Mouse (Mus musculus) right cerebral cortex, postnatal 25 days (tissue): ENCODE measurements around the gene Tbc1d9b.
"Not testable (repeated sequence)": the region's sequence is repeated elsewhere in the genome, so short reads cannot be mapped to it uniquely, and the experiment has no call there.

Source experiments
- DNase-seq: peaks from one replicate; pipeline ENCODE4 v3.0.0; 2022

Gene Tbc1d9b

DNA sequence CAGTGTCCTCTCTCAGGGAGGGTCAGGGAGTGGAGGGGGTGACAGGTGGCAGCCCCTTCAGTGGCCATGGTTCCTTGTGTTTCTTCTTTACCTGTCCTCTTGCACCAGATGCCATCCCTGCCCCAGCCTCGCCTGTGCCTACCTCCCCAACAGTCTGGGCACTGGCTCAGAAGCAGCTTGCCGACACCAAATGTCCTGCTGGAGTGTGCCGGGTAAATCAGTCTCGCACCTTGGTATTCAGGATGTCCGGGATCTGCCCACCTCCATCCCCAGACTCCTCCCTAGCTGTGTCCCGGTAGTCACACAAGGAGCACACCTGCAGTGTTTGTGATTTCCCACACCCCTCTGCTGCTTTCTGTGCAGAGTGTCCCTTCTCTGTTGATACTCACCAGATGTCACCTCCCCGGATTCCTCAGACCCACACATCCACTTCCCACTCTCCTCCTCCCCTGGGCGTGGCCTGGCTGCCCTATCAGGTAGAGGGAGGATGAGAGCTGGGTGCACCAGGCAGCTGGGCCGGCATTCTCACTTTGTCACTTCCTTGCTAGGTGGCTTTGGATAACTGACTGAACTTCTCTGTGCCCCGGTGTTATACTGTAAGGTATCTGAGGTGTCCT lies 7.1 kb downstream of the Tbc1d9b start:
- DNase-seq: no peak

GRCm38 (mm10) chr11:50139571-50139970 lies 8.4 kb downstream of the Tbc1d9b start:
- DNase-seq: no peak

DNA sequence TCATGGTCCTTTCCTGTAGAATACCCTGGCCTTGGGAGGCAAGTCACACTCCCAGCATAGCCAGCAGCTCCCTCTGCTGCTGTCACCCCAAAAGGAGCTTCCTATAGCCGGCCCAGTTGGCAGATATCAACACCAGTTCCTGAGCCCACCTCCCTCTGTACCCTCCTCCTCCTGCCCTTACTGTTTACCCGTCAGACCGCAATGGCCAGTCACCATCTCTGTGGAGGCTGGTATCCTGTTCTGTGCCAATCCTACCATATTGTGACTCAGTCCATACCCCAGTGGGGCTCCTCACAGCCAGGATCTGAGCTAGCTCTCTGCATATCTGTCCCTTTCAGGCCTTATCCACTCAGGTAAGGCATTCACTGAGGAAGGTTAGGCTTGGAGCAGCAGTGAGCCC lies 14.3 kb downstream of the Tbc1d9b start:
- DNase-seq: no peak

GRCm38 (mm10) chr11:50146121-50146520 lies 14.9 kb downstream of the Tbc1d9b start:
- DNase-seq: no peak

- no peak for DNase-seq
Observed at GRCm38 (mm10) chr11:50147267-50147957, 16.2 kb downstream of the Tbc1d9b start.

- DNase-seq: no peak
Observed at GRCm38 (mm10) chr11:50147958-50148476, 16.8 kb downstream of the Tbc1d9b start.

DNA sequence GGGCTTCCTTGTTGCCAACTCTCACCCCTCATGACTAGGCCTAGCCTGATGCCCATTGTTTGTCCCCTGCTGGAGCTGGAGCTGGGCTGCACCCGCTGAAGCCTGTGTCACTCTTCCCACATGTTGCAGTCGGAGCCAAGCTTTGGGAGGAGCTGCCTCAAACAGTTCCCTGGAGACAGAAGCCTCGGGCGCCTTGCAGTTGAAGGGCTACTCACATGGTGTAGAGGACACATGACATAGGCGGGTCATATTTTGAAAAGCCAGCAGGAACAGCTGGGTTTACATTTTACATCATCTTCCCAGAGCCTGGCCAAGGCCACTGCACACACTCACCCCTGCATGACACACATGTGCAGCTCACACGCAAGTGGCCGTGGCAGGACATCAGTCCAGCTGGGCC lies 18.0 kb downstream of the Tbc1d9b start:
- no peak for DNase-seq

- no peak for DNase-seq
Observed at GRCm38 (mm10) chr11:50149603-50150150, 18.5 kb downstream of the Tbc1d9b start.

- DNase-seq: no peak
Observed at GRCm38 (mm10) chr11:50151374-50151773, 20.2 kb downstream of the Tbc1d9b start.

DNA sequence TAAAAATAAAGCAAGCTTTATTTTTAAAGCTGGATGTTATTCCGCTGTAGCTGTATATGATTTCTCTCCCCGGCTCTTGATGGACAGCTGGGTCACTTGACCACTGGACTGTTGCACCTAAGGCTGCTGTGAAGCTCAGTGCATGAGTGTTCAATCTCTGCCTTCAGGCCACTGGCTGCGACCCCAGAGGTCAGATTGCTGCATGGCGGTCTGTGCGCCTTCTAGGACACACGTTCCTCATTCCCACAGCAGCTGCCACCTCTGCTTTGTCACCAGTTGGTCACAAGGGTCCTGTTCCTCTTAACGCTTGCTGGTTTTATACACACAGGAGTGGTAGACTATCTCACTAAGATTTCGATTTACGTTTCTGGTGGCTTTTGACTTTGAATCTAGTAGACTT lies 23.0 kb downstream of the Tbc1d9b start:
- DNase-seq: no peak

GRCm38 (mm10) chr11:50154777-50155520 lies 23.8 kb downstream of the Tbc1d9b start:
- no peak for DNase-seq

DNA sequence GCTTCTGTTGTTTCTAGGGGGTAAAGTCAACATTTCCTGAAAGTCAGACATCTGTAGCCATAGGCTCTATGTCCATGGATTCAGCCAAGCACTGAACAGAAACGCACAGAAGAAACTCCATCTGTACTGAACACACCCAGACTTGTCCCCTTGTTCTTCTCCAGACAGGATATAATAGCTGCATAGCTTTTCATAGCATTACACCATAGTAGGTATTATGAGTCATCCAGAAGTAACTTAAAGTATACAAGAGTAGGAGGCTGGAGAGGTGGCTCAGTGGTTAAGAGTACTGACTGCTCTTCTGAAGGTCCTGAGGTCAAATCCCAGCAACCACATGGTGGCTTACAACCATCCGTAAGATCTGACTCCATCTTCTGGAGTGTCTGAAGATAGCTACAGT lies 24.6 kb downstream of the Tbc1d9b start:
- no peak for DNase-seq

GRCm38 (mm10) chr11:50156725-50157258 lies 25.6 kb downstream of the Tbc1d9b start:
- no peak for DNase-seq

DNA sequence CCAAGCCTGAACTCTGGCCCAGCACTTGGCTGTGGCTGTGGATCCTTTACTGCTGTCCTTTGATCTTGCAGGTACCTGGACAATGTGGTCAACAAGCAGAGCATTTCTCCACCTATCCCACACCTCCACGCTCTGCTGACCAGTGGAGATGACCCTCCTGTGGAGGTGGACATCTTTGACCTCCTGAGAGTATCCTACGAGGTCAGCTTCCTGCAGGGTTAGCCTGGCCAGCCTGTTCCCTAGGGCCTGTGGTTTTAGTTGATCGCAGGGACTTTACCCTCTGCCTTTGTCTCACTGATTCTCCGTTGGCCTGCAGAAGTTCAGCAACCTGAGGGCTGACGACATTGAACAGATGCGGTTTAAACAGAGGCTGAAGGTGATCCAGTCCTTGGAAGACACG lies 27.1 kb downstream of the Tbc1d9b start:
- no peak for DNase-seq

- DNase-seq: no peak
Observed at GRCm38 (mm10) chr11:50159347-50159746, 28.2 kb downstream of the Tbc1d9b start.

DNA sequence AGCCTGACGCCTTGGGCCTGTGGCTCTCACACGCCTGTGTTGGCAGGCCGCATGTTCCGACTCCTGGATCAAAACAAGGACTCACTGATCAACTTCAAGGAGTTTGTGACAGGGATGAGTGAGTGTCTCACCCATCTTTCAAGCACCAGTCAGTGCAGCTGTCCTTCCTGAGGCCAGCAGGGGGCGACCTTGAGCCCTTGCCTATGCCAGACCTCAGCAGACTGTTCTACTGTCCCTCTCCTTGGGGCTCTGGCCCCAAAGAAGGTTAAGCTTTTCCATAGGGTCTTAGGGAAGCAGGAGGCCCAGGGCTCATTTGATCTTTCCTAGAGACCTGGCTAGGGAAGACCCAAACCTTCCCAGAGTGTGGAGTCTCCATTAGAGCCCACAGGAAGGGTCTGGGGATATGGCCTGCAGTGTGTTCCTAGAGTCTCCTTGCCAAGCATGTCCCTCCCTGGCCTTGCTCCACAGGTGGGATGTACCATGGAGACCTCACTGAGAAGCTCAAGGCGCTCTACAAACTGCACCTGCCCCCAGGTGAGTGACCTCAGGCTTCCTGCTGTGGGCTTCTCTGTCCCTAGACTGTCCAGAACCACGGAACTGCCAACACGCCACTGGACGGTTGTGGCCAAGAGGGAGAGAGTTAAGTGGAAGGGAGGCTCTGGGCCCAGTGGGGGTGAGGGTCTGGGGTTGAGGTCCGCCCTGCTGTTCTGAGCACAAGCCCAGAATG lies 30.5 kb downstream of the Tbc1d9b start:
- no peak for DNase-seq

GRCm38 (mm10) chr11:50162338-50163050 lies 31.3 kb downstream of the Tbc1d9b start:
- DNase-seq: no peak

DNA sequence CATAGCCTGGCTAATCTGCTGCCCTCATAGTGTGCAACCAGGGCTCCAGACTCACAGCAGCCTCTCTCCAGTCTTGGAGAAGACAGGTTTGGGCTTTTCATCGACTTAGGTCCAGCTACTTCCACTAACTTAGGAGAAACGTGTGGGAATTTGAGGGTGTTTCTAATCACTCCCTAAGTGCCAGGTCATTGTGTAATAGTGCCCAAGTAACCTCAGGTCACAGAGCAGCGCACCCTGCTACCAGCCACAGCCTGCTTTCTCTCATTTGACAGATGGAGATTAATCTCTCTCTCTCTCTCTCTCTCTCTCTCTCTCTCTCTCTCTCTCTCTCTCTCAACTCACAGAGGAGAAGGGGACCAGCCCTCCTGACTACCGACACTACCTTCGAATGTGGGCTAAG lies 37.2 kb downstream of the Tbc1d9b start:
- DNase-seq: no peak

DNA sequence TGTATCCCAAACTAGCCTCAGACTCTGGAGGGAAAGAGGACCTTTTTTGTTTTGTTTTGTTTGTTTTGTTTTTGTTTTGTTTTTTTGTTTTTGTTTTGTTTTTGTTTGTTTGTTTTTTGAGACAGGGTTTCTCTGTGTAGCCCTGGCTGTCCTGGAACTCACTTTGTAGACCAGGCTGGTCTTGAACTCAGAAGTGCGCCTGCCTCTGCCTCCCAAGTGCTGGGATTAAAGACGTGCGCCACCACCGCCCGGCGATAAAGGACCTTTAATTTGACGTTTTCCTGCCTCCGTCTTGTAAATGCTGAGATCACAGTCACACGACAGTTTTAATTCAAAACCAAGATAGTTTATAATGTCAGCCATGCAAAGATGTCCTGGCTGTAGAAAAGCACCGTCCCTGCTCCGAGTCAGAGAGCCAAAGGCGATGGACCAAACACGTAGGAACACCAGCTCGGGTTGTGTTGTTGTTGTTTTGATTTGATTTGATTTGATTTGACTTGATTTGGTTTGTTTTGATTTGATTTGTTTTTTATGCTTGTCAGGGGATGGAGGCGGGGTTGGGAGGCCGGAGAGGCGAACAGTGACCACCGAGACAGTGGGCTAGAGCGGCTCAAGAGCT lies 43.0 kb downstream of the Tbc1d9b start, which contains the start of gene Mrnip:
Gene Mrnip, plus strand, starts transcription at position 334 of the 619 bp plus-strand sequence.
- not testable (repeated sequence) for DNase-seq

DNA sequence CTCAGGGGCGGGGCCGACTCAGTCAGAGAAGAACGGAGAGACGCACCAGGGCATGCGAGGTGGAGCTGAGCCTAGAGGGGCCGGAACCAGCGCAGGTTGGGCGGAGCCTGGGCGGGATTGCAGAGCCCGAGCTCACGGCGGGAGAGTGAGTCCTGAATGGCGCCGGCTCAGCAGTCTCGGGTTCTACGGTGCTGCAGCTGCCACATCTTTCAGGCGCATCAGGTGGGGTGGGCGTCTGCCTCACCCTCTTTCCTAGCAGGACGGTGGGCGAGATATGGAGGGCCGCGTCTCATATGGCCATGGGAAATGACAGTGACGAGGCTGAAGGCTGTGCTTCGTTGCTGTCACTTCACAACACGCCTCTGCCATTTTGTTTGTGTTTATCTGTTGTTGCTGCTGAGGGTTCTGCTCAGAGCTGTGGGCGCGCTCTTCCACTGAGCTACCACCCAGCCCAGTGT lies 43.6 kb downstream of the Tbc1d9b start:
- DNase-seq: peak; percentile 96

- no peak for DNase-seq
Observed at GRCm38 (mm10) chr11:50176351-50176750, 45.2 kb downstream of the Tbc1d9b start.
